Mouse (Mus musculus) lung, adult 2 months (tissue): ENCODE measurements around the gene Lman2.

Source experiments
- CTCF ChIP-seq: fragments of 200-500 bp; IDR thresholded peaks from 2 replicates; pipeline ENCODE4 v1.5.1; 2011; ENCODE audit warnings: mild to moderate bottlenecking, low read length, control low read depth; ENCODE audit not compliant: insufficient read depth
- POLR2A ChIP-seq: fragments of 200-500 bp; IDR thresholded peaks from 2 replicates; pipeline ENCODE4 v1.6.1; 2011; ENCODE audit warnings: low read depth, mild to moderate bottlenecking, control low read depth, low read length, borderline replicate concordance; ENCODE audit errors: extremely low read depth

DNA sequence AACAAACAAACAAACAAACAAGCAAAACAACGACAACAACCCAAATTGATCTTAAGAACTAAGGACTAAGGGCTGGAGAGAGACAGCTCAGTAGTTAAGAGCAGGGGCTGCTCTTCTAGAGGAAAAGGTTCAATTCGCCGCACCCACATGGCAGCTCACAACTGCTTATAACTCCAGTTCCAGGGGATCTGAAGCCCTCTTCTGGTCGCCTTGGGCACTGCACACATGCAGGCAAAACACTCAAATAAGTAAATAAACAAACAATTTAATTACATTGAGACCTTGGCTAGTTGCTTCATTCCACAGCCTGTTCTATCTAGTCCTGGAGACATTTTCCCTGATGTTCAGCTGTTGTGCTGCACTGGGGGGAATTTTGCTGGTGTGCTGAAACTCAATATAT lies 30.4 kb upstream of the Lman2 start:
- peak; percentile 34; the same call in 1 of the 2 replicates for TF ChIP-seq CTCF
- TF ChIP-seq POLR2A = no peak
